Mouse (Mus musculus) thymus, postnatal 0 days (tissue): ENCODE results near the gene Samm50. TPM values are rescaled to one million over a fixed set of nuclear protein-coding genes. Genes with fewer than 3 reads are reported as not detected.

Experiments
- microRNA-seq: library from miRNA; unstranded; fragments of <30 nt; microRNA quantifications from one replicate; pipeline ENCODE4, GENCODE M21; 2016; ENCODE audit warnings: borderline number of aligned reads
- polyA plus RNA-seq: library from polyadenylated mRNA; unstranded; fragments of >200 nt; fragmentation: Nextera tagmentation; extraction: Ambion mirVana; gene quantifications from 2 replicates; pipeline ENCODE4 v1.2.1, GENCODE M21; 2015

Samm50 gene
- polyA plus RNA-seq, 1 experiment from 2014 or later: 127 TPM

Small RNAs within 50 kb of the gene (microRNA-seq; reads per million reads assigned to microRNA genes)
- gene Mir6392: not detected

Other genes with a start within 250 kb of the Samm50 start
- gene Efcab6, start 126.9 kb upstream of the Samm50 start, polyA plus RNA-seq: 0.34 and 0.49 TPM in 2 replicates
- gene Sult4a1, start 86.5 kb upstream of the Samm50 start, polyA plus RNA-seq: 0.22 and 0.30 TPM in 2 replicates
- gene Pnpla5, start 69.1 kb upstream of the Samm50 start, polyA plus RNA-seq: 0.07 and 0.09 TPM in 2 replicates
- gene Pnpla3, start 24.4 kb upstream of the Samm50 start, polyA plus RNA-seq: 1.3 and 2.1 TPM in 2 replicates
- 2.8 and 3.1 TPM in 2 replicates for gene Parvb, start 39.8 kb downstream of the Samm50 start, polyA plus RNA-seq
- 130 and 155 TPM in 2 replicates for gene Parvg, start 131.8 kb downstream of the Samm50 start, polyA plus RNA-seq